Mouse (Mus musculus) liver, embryonic 11.5 days (tissue): Measurements from ENCODE around the gene Clec16a. TPM values are rescaled to one million over a fixed set of nuclear protein-coding genes. Genes with fewer than 3 reads are reported as not detected.

ENCODE experiments used
- ATAC-seq: fragments of 200-750 bp; cut with Nextera tagmentation; replicated peaks from 2 replicates; pipeline ENCODE4 v1.8.0; 2017; ENCODE audit warnings: moderate number of reproducible peaks, mild to moderate bottlenecking, moderate TSS enrichment, moderate library complexity; ENCODE audit not compliant: low FRiP score
- DNase-seq: peaks from one replicate; pipeline ENCODE4 v3.0.0-alpha.2; 2017; ENCODE audit warnings: low spot score
- H3K27ac ChIP-seq: fragments of 300-500 bp; sonication (generic); 2 replicates; pipeline ENCODE4 v1.5.1; 2014; ENCODE audit warnings: mild to moderate bottlenecking, low read depth, low read length, control low read depth
- H3K27me3 ChIP-seq: fragments of 300-500 bp; sonication (generic); replicated peaks from 2 replicates; pipeline ENCODE4 v1.6.1; 2014; ENCODE audit warnings: low read length, mixed read lengths; ENCODE audit not compliant: control insufficient read depth, insufficient read depth
- H3K36me3 ChIP-seq: fragments of 300-500 bp; sonication (generic); 2 replicates; pipeline ENCODE4 v1.6.1; 2014; ENCODE audit warnings: mild to moderate bottlenecking, low read length, moderate library complexity, mixed read lengths; ENCODE audit not compliant: control insufficient read depth, insufficient read depth
- H3K4me1 ChIP-seq: fragments of 300-500 bp; sonication (generic); replicated peaks from 2 replicates; pipeline ENCODE4 v1.6.1; 2014; ENCODE audit warnings: low read length, mixed read lengths; ENCODE audit not compliant: control insufficient read depth, insufficient read depth
- H3K4me2 ChIP-seq: fragments of 300-500 bp; sonication (generic); 2 replicates; pipeline ENCODE4 v1.6.1; 2014; ENCODE audit warnings: mild to moderate bottlenecking, control low read depth, moderate library complexity
- H3K4me3 ChIP-seq: fragments of 300-500 bp; sonication (generic); 2 replicates; pipeline ENCODE4 v1.5.1; 2014; ENCODE audit warnings: low read depth, low read length, control low read depth
- H3K9ac ChIP-seq: fragments of 300-500 bp; sonication (generic); 2 replicates; pipeline ENCODE4 v1.6.1; 2014; ENCODE audit warnings: low read depth, low read length, control low read depth
- H3K9me3 ChIP-seq: fragments of 300-500 bp; sonication (generic); 2 replicates; pipeline ENCODE4 v1.6.1; 2016; ENCODE audit warnings: low read length, inconsistent platforms, mixed read lengths; ENCODE audit not compliant: control insufficient read depth
- WGBS: fragments of 180-500 bp; shearing (Covaris S2); extraction: QIAGEN DNeasy Blood & Tissue Kit; methylation state at CpG from one replicate; pipeline ENCODE4 v1.1.7; 2014; 5-methylcytosine and 5-hydroxymethylcytosine counted together
- polyA plus RNA-seq: library from polyadenylated mRNA; unstranded; fragments of >200 nt; fragmentation: Nextera tagmentation; extraction: Ambion mirVana; gene quantifications from 2 replicates; pipeline ENCODE4 v1.2.1, GENCODE M21; 2014

The Clec16a gene
- polyA plus RNA-seq, 1 experiment from 2014 or later: 27.4 TPM

DNA sequence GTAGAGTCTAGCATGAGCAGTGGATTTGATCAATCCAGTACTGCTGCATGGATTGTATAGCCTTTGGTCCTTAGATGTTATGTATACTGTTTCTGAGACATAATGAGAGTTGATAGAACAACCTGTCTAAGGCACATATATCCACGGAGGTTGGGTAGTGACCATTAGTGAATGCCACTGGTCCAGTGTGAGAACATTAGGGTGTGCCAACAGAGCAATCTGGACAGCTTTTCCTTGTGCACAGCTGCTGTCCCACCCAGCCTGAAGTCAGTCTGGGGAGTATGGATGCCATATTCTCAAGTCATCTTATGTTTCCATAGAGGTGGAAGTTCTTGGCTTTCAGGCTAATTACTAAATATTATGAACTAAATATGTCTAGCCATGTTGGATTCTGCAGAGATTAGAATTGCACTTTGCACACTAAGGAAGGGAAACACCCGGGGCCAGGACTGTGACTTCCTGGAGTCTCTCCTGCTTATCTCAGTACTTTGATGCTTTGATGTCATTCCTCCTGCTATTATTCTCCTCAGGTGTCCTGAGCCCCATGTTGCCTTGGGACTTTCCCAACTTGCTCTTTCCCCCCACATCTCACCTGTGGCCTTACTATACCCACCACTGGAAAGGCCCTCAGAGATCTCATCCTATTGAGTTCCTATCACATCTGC, 36.2 kb downstream of the Clec16a start:
- no peak overlapping the region for H3K27ac ChIP-seq
- ATAC-seq (no peak), DNase-seq (no peak)
- no peaks in the 10 kb centered on the region for H3K4me1 ChIP-seq
- H3K4me3 ChIP-seq: no peak overlapping the region
- no peak overlapping the region for H3K4me2 ChIP-seq
- no peaks in the 10 kb centered on the region for H3K9me3 ChIP-seq
- no peak overlapping the region for H3K9ac ChIP-seq
- peaks cover 2% of the 10 kb centered on the region; the same call in 1 of the 2 replicates for H3K36me3 ChIP-seq
- H3K27me3 ChIP-seq: no peaks in the 10 kb centered on the region
- WGBS: 72% methylated on average over 2 of the region's 2 CpGs

DNA sequence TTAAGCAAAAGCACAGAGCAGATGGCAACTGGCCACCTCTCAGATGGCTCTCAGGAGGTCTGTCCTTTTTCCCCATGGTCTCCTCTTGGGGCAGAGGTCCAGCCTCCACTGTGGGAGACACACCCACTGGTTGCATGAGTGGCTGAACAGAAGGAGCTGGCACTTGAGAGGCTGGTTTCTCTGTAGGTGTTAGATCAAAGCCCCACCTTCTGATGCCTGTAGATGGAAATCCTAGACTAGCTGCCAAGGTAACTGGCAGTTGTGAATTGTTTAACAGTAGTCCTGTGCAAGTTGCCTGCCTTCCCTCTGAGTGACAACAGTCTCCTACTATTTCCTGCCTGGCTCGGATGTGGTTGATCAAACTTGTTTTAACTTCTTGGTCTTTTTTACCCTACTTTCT, 40.0 kb downstream of the Clec16a start:
- no peaks in the 10 kb centered on the region; the same call in 1 of the 2 replicates for H3K36me3 ChIP-seq
- ATAC-seq: no peak
- no peak overlapping the region for H3K9ac ChIP-seq
- H3K4me2 ChIP-seq: no peak overlapping the region
- DNase-seq: no peak
- H3K27ac ChIP-seq: no peak overlapping the region
- no peak overlapping the region for H3K4me3 ChIP-seq
- 49% methylated on average over 1 of the region's 1 CpGs for WGBS
- H3K4me1 ChIP-seq: no peaks in the 10 kb centered on the region
- H3K9me3 ChIP-seq: no peaks in the 10 kb centered on the region
- H3K27me3 ChIP-seq: no peaks in the 10 kb centered on the region

DNA sequence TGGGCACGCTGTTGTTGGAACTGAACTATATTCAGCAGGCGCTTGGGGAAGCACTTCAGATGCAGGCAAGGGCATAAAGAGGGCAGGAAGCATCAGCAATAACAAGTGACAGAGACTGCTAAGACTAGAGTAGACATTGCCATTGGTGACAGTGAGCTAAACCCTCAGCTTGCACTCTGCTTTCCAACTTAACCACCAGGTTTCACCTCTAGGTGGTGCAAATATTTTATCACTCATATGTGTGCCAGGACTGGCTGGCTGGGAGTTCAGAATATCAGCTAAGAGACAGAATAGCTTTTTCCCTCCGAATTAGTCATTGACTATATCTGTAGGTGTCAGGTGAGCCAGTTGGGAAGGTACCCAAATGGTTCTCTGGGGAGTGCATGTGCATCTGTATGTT, 41.4 kb downstream of the Clec16a start:
- Histone ChIP-seq H3K36me3 (no peaks in the 10 kb centered on the region; the same call in 1 of the 2 replicates), H3K4me3 (no peak overlapping the region), H3K4me2 (no peak overlapping the region), H3K9ac (no peak overlapping the region), H3K9me3 (no peaks in the 10 kb centered on the region), H3K27me3 (no peaks in the 10 kb centered on the region), H3K27ac (no peak overlapping the region), H3K4me1 (no peaks in the 10 kb centered on the region)
- WGBS: 87% methylated on average over 3 of the region's 3 CpGs
- ATAC-seq (no peak), DNase-seq (no peak)

DNA sequence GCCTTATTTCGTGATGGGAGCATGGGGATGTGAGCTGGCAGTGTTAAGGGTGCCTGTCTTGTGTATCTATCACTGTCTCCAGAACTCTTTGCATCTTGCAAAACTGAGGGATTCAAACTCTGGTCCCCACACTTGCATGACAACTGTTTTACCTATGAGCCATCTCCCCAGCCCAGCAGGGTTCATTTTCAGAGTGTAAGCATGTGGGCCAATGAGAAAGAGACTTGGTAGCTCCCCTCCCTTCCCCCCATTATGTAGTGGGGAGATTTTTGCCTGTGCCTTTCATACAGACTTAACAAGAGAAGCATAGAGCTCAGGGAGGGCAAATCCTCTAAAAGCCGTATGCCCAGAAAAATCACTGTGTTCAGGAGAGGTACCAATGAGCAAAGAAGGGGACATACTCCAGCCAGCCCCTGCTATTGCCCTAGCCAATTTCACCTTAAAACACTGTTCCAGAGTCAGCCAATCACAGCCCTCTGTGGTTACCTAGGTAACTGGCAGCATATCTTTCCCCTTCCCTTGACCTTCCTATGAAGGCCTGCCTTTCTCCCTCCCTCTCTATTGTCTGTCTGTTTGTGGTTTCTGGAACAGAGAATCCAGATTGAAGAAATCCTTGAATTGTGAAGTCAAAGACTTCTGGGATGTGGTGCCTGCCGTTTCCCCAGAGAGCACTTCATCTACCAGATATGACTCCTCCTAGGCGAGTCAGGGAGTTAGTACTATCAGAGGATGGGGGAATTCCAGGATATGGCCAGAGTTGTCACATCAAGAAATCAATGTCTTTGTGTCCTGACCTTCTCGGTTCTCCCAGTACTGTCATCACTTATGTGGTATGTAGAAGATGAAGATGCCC, 55.0 kb downstream of the Clec16a start:
- no peak overlapping the region for H3K9ac ChIP-seq
- H3K4me2 ChIP-seq: no peak overlapping the region
- H3K36me3 ChIP-seq: peaks cover 3% of the 10 kb centered on the region; the same call in 1 of the 2 replicates
- no peak overlapping the region for H3K27ac ChIP-seq
- ATAC-seq (no peak), DNase-seq (no peak)
- WGBS: 67% methylated on average over 5 of the region's 5 CpGs
- no peak overlapping the region for H3K4me3 ChIP-seq
- H3K4me1 ChIP-seq: no peaks in the 10 kb centered on the region
- no peaks in the 10 kb centered on the region for H3K27me3 ChIP-seq
- no peaks in the 10 kb centered on the region for H3K9me3 ChIP-seq

DNA sequence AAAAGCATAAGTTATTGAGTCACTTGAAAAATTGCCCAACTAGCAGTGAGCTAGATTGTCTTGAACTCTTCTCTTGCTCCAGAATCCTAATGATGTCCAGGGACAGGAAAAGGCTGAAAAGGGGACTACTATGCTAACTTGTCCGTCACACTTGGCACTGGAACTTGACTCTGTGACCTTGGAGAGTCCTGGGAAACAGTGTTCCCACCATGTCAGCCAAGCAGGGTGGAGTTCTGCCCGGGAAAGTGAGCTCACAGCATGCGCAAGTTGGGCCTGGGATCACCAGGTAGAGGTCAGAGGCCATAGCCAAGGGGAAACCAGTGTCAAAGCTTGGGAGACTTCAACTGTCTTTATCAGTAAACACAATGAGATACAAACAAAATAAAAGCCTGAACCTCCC, 62.7 kb downstream of the Clec16a start:
- 83% methylated on average over 3 of the region's 3 CpGs for WGBS
- H3K4me1 ChIP-seq: no peaks in the 10 kb centered on the region
- H3K27ac ChIP-seq: no peak overlapping the region
- H3K4me2 ChIP-seq: no peak overlapping the region
- H3K27me3 ChIP-seq: no peaks in the 10 kb centered on the region
- H3K9me3 ChIP-seq: no peaks in the 10 kb centered on the region
- no peak for ATAC-seq
- no peak overlapping the region for H3K4me3 ChIP-seq
- DNase-seq: no peak
- no peaks in the 10 kb centered on the region for H3K36me3 ChIP-seq
- H3K9ac ChIP-seq: no peak overlapping the region

- ATAC-seq (no peak), DNase-seq (no peak)
- no peak overlapping the region for H3K27ac ChIP-seq
- H3K4me2 ChIP-seq: no peak overlapping the region
- WGBS: 88% methylated on average over 7 of the region's 7 CpGs
- no peaks in the 10 kb centered on the region for H3K9me3 ChIP-seq
- no peaks in the 10 kb centered on the region for H3K36me3 ChIP-seq
- no peak overlapping the region for H3K9ac ChIP-seq
- no peaks in the 10 kb centered on the region for H3K4me1 ChIP-seq
- H3K4me3 ChIP-seq: no peak overlapping the region
- H3K27me3 ChIP-seq: no peaks in the 10 kb centered on the region
These were observed 64.8 kb downstream of the Clec16a start for GRCm38 (mm10) chr16:10609921-10610320.

DNA sequence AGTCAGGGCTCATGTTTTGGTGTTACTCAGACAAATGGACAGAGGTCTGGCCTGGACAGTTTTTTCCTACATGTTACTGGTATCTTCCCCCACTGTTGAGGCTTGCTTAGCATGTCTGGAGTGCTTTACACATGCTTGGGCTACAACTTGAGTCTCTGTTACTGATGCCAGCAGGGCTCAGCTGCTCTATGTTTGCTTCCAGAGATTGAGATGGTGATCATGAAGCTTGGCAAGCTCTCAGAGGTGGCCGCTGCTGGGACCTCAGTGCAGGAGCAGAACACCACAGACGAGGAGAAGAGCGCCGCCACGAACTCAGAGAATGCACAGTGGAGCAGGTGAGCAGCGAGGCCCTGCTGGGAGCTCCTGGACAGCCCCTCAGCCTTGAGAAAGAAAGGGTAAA, 65.7 kb downstream of the Clec16a start:
- WGBS: 90% methylated on average over 6 of the region's 6 CpGs
- H3K4me3 ChIP-seq: no peak overlapping the region
- no peak overlapping the region for H3K4me2 ChIP-seq
- no peak overlapping the region for H3K27ac ChIP-seq
- H3K4me1 ChIP-seq: no peaks in the 10 kb centered on the region
- no peaks in the 10 kb centered on the region for H3K36me3 ChIP-seq
- no peak overlapping the region for H3K9ac ChIP-seq
- no peak for ATAC-seq
- H3K9me3 ChIP-seq: no peaks in the 10 kb centered on the region
- no peak for DNase-seq
- H3K27me3 ChIP-seq: no peaks in the 10 kb centered on the region

GRCm38 (mm10) chr16:10611306-10611705, 66.2 kb downstream of the Clec16a start:
- Histone ChIP-seq H3K36me3 (no peaks in the 10 kb centered on the region), H3K9ac (no peak overlapping the region), H3K27ac (no peak overlapping the region), H3K9me3 (no peaks in the 10 kb centered on the region), H3K4me2 (no peak overlapping the region), H3K4me3 (no peak overlapping the region), H3K27me3 (no peaks in the 10 kb centered on the region), H3K4me1 (no peaks in the 10 kb centered on the region)
- DNase-seq: no peak
- 76% methylated on average over 4 of the region's 4 CpGs for WGBS
- ATAC-seq: no peak

DNA sequence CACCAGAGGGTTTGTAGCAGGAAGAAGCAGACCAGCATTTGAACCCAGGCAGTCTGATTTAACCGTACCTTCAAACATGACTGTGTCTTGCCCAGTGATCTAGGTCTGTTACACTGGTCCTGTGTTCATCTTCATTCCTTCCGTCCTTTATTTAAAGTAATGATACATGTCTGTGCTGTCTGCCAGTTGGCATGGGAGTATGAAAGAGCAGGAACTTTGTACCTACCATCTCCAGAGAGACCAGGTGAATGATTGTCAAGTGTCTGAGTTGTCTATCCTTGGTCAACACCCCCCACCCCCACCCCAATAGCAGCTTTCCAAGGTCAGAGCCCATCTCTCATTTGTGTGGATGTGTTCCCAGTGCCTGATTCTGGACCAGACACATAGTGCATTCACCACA, 68.9 kb downstream of the Clec16a start:
- no peaks in the 10 kb centered on the region for H3K36me3 ChIP-seq
- H3K4me3 ChIP-seq: no peak overlapping the region
- no peak overlapping the region for H3K9ac ChIP-seq
- DNase-seq: no peak
- no peak for ATAC-seq
- 94% methylated on average over 2 of the region's 2 CpGs for WGBS
- H3K27ac ChIP-seq: no peak overlapping the region
- H3K27me3 ChIP-seq: no peaks in the 10 kb centered on the region
- no peaks in the 10 kb centered on the region for H3K4me1 ChIP-seq
- no peak overlapping the region for H3K4me2 ChIP-seq
- no peaks in the 10 kb centered on the region for H3K9me3 ChIP-seq
